Mouse (Mus musculus) heart, postnatal 0 days (tissue): ENCODE data around the gene Asb1. TPM values are rescaled to one million over a fixed set of nuclear protein-coding genes. Genes with fewer than 3 reads are reported as not detected.

Experiments
- ATAC-seq: fragments of 200-750 bp; cut with Nextera tagmentation; 2 replicates; pipeline ENCODE4 v1.8.0; 2017; ENCODE audit warnings: low read depth, moderate number of reproducible peaks, moderate library complexity; ENCODE audit not compliant: insufficient read depth
- DNase-seq: peaks from one replicate; pipeline ENCODE4 v3.0.0-alpha.2; 2016; ENCODE audit warnings: low spot score
- H3K27ac ChIP-seq: fragments of 300-500 bp; sonication (generic); 2 replicates; pipeline ENCODE4 v1.5.1; 2014; ENCODE audit warnings: low read depth, mild to moderate bottlenecking
- H3K27me3 ChIP-seq: fragments of 300-500 bp; sonication (generic); 2 replicates; pipeline ENCODE4 v1.6.1; 2014; ENCODE audit warnings: low read length, mixed read lengths; ENCODE audit not compliant: control insufficient read depth, insufficient read depth
- H3K36me3 ChIP-seq: fragments of 300-500 bp; sonication (generic); replicated peaks from 2 replicates; pipeline ENCODE4 v1.6.1; 2014; ENCODE audit warnings: low read length, mixed read lengths; ENCODE audit not compliant: control insufficient read depth, insufficient read depth
- H3K4me1 ChIP-seq: fragments of 300-500 bp; sonication (generic); 2 replicates; pipeline ENCODE4 v1.6.1; 2014; ENCODE audit warnings: antibody characterized with exemption; ENCODE audit not compliant: control insufficient read depth, insufficient read depth
- H3K4me2 ChIP-seq: fragments of 300-500 bp; sonication (generic); 2 replicates; pipeline ENCODE4 v1.6.1; 2014; ENCODE audit warnings: low read depth, mild to moderate bottlenecking, low read length, moderate library complexity
- H3K4me3 ChIP-seq: fragments of 300-500 bp; sonication (generic); 2 replicates; pipeline ENCODE4 v1.5.1; 2014; ENCODE audit warnings: low read depth, low read length
- H3K9ac ChIP-seq: fragments of 300-500 bp; sonication (generic); replicated peaks from 2 replicates; pipeline ENCODE4 v1.6.1; 2014; ENCODE audit warnings: low read depth, low read length, mixed read lengths
- H3K9me3 ChIP-seq: fragments of 300-500 bp; sonication (generic); replicated peaks from 2 replicates; pipeline ENCODE4 v1.6.1; 2016; ENCODE audit warnings: low read length; ENCODE audit not compliant: control insufficient read depth
- CTCF ChIP-seq: IDR thresholded peaks from 2 replicates; pipeline ENCODE4 v1.5.1; 2016; ENCODE audit warnings: antibody characterized with exemption, control low read depth, low read depth
- EP300 ChIP-seq: IDR thresholded peaks from 2 replicates; pipeline ENCODE4 v1.6.1; 2016; ENCODE audit warnings: antibody characterized with exemption, low read depth
- WGBS: fragments of 180-500 bp; shearing (Covaris S2); extraction: QIAGEN DNeasy Blood & Tissue Kit; methylation state at CpG from one replicate; pipeline ENCODE4 v1.1.7; 2014; 5-methylcytosine and 5-hydroxymethylcytosine counted together
- polyA plus RNA-seq: library from polyadenylated mRNA; unstranded; fragments of >200 nt; fragmentation: Nextera tagmentation; extraction: Ambion mirVana; gene quantifications from 2 replicates; pipeline ENCODE4 v1.2.1, GENCODE M21; 2015
- total RNA-seq: library from RNA; depleted of rRNA; stranded (reverse); fragments of >200 nt; gene quantifications from 2 replicates; pipeline ENCODE4 v1.2.3, GENCODE M21; 2014; ENCODE audit warnings: low replicate concordance

Gene Asb1
- total and polyA plus RNA-seq, 2 experiments from 2014 or later, result 4.6 to 19.0 TPM

GRCm38 (mm10) chr1:91498579-91498978 lies 41.8 kb upstream of the Asb1 start:
- TF ChIP-seq EP300 (no peak), CTCF (no peak)
- Histone ChIP-seq H3K9me3 (no peaks in the 10 kb centered on the region), H3K36me3 (peaks cover 20% of the 10 kb centered on the region), H3K4me2 (no peak overlapping the region), H3K27me3 (no peaks in the 10 kb centered on the region), H3K4me1 (peaks cover 7% of the 10 kb centered on the region), H3K4me3 (no peak overlapping the region), H3K9ac (no peak overlapping the region), H3K27ac (no peak overlapping the region)
- DNase-seq, result no peak
- no peak for ATAC-seq
- 98% methylated on average over 6 of the region's 6 CpGs for WGBS

GRCm38 (mm10) chr1:91504615-91505014 lies 35.7 kb upstream of the Asb1 start:
- Histone ChIP-seq H3K9ac (no peak overlapping the region), H3K27ac (no peak overlapping the region), H3K9me3 (no peaks in the 10 kb centered on the region), H3K4me3 (no peak overlapping the region), H3K4me2 (no peak overlapping the region), H3K4me1 (no peaks in the 10 kb centered on the region), H3K27me3 (no peaks in the 10 kb centered on the region), H3K36me3 (peaks cover 29% of the 10 kb centered on the region)
- no peak for ATAC-seq
- DNase-seq, result no peak
- TF ChIP-seq EP300 (no peak), CTCF (no peak)
- 55% methylated on average over 3 of the region's 3 CpGs for WGBS

GRCm38 (mm10) chr1:91514916-91515315 lies 25.4 kb upstream of the Asb1 start:
- TF ChIP-seq CTCF, result no peak
- no peak for TF ChIP-seq EP300
- Histone ChIP-seq H3K4me3 (no peak overlapping the region), H3K27ac (no peak overlapping the region), H3K27me3 (no peaks in the 10 kb centered on the region), H3K4me1 (no peaks in the 10 kb centered on the region), H3K36me3 (peaks cover 22% of the 10 kb centered on the region), H3K9ac (no peak overlapping the region), H3K9me3 (no peaks in the 10 kb centered on the region), H3K4me2 (no peak overlapping the region)
- WGBS, result 79% methylated on average over 11 of the region's 11 CpGs
- ATAC-seq (no peak), DNase-seq (no peak)

GRCm38 (mm10) chr1:91515642-91516041 lies 24.7 kb upstream of the Asb1 start:
- no peaks in the 10 kb centered on the region for H3K4me1 ChIP-seq
- no peak overlapping the region for H3K9ac ChIP-seq
- DNase-seq (no peak), ATAC-seq (no peak)
- H3K27me3 ChIP-seq, result no peaks in the 10 kb centered on the region
- no peak overlapping the region for H3K4me2 ChIP-seq
- H3K27ac ChIP-seq, result no peak overlapping the region
- H3K9me3 ChIP-seq, result no peaks in the 10 kb centered on the region
- peaks cover 25% of the 10 kb centered on the region for H3K36me3 ChIP-seq
- no peak for TF ChIP-seq EP300
- TF ChIP-seq CTCF, result no peak
- H3K4me3 ChIP-seq, result no peak overlapping the region
- 84% methylated on average over 6 of the region's 6 CpGs for WGBS

- ATAC-seq (peak; percentile 51; the same call in 1 of the 2 replicates), DNase-seq (peak; percentile 23)
- WGBS, result 16% methylated on average over 10 of the region's 10 CpGs
- Histone ChIP-seq H3K9me3 (no peaks in the 10 kb centered on the region), H3K4me3 (no peak overlapping the region), H3K4me1 (no peaks in the 10 kb centered on the region), H3K27me3 (no peaks in the 10 kb centered on the region), H3K4me2 (no peak overlapping the region), H3K36me3 (peaks cover 39% of the 10 kb centered on the region), H3K9ac (no peak overlapping the region), H3K27ac (no peak overlapping the region)
- peak; percentile 94 for TF ChIP-seq CTCF
- TF ChIP-seq EP300, result no peak
These were observed 16.6 kb upstream of the Asb1 start for GRCm38 (mm10) chr1:91523759-91524158.

GRCm38 (mm10) chr1:91525838-91526237 lies 14.5 kb upstream of the Asb1 start:
- Histone ChIP-seq H3K9me3 (no peaks in the 10 kb centered on the region), H3K9ac (no peak overlapping the region), H3K4me1 (no peaks in the 10 kb centered on the region), H3K36me3 (peaks cover 29% of the 10 kb centered on the region), H3K4me2 (no peak overlapping the region), H3K4me3 (no peak overlapping the region), H3K27me3 (no peaks in the 10 kb centered on the region), H3K27ac (no peak overlapping the region)
- no peak for ATAC-seq
- WGBS, result 86% methylated on average over 14 of the region's 14 CpGs
- no peak for TF ChIP-seq CTCF
- TF ChIP-seq EP300, result no peak
- DNase-seq, result no peak
